Mouse (Mus musculus) midbrain, embryonic 14.5 days (tissue): ENCODE data around the gene Tmem242. TPM values are rescaled to one million over a fixed set of nuclear protein-coding genes. Genes with fewer than 3 reads are reported as not detected.

Source experiments
- ATAC-seq: fragments of 200-750 bp; cut with Nextera tagmentation; 2 replicates; pipeline ENCODE4 v1.8.0; 2017; ENCODE audit warnings: moderate number of reproducible peaks, moderate library complexity; ENCODE audit not compliant: low FRiP score, low TSS enrichment
- DNase-seq: peaks from one replicate; pipeline ENCODE4 v3.0.0-alpha.2; 2015
- H3K27ac ChIP-seq: fragments of 300-500 bp; sonication (generic); replicated peaks from 2 replicates; pipeline ENCODE4 v1.5.1; 2014; ENCODE audit warnings: mild to moderate bottlenecking, low read depth, low read length, moderate library complexity
- H3K27me3 ChIP-seq: fragments of 300-500 bp; sonication (generic); 2 replicates; pipeline ENCODE4 v1.6.1; 2014; ENCODE audit warnings: low read length, control low read depth, mixed read lengths; ENCODE audit not compliant: control insufficient read depth, insufficient read depth
- H3K36me3 ChIP-seq: fragments of 300-500 bp; sonication (generic); 2 replicates; pipeline ENCODE4 v1.6.1; 2014; ENCODE audit warnings: low read length, control low read depth; ENCODE audit not compliant: control insufficient read depth, insufficient read depth
- H3K4me1 ChIP-seq: fragments of 300-500 bp; sonication (generic); 2 replicates; pipeline ENCODE4 v1.6.1; 2014; ENCODE audit warnings: mild to moderate bottlenecking, antibody characterized with exemption, low read length, control low read depth; ENCODE audit not compliant: control insufficient read depth, insufficient read depth
- H3K4me2 ChIP-seq: fragments of 300-500 bp; sonication (generic); 2 replicates; pipeline ENCODE4 v1.6.1; 2014; ENCODE audit warnings: mild to moderate bottlenecking, low read length, moderate library complexity
- H3K4me3 ChIP-seq: fragments of 300-500 bp; sonication (generic); replicated peaks from 2 replicates; pipeline ENCODE4 v1.5.1; 2014; ENCODE audit warnings: low read depth, low read length
- H3K9ac ChIP-seq: fragments of 300-500 bp; sonication (generic); replicated peaks from 2 replicates; pipeline ENCODE4 v1.6.1; 2014; ENCODE audit warnings: mild to moderate bottlenecking, low read length, moderate library complexity
- H3K9me3 ChIP-seq: fragments of 300-500 bp; sonication (generic); 2 replicates; pipeline ENCODE4 v1.6.1; 2016; ENCODE audit warnings: low read length, control low read depth, mixed read lengths; ENCODE audit not compliant: control insufficient read depth
- WGBS: fragments of 180-500 bp; shearing (Covaris S2); extraction: QIAGEN DNeasy Blood & Tissue Kit; methylation state at CpG from one replicate; pipeline ENCODE4 v1.1.7; 2014; 5-methylcytosine and 5-hydroxymethylcytosine counted together
- polyA plus RNA-seq: library from polyadenylated mRNA; unstranded; fragments of >200 nt; fragmentation: Nextera tagmentation; extraction: Ambion mirVana; gene quantifications from 2 replicates; pipeline ENCODE4 v1.2.1, GENCODE M21; 2014

Gene Tmem242
- polyA plus RNA-seq, 1 experiment from 2014 or later = 110 TPM

DNA sequence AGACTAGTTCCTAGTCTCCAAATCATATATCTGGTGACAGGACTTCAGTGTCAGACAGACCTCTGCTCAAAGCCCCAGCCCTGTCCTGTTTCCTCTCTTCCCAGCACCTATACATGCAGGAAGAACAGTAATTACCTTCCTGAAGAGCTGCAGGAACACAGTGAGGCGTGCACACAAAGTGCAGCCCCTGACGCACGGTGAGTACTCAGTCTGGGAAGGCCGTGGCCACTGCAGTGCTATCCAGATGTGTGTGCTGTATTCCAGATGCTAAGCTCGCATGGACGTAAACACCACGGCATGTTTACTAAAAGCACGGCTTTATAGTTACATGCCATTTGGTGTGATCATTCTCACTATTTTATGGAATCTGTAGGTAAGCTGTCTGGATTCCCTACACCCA lies 27.8 kb downstream of the Tmem242 start:
- Histone ChIP-seq H3K9ac (no peak overlapping the region), H3K4me1 (no peaks in the 10 kb centered on the region), H3K27ac (no peak overlapping the region), H3K36me3 (peaks cover 11% of the 10 kb centered on the region; the same call in 1 of the 2 replicates), H3K4me3 (no peak overlapping the region), H3K9me3 (no peaks in the 10 kb centered on the region), H3K27me3 (no peaks in the 10 kb centered on the region), H3K4me2 (no peak overlapping the region)
- DNase-seq = no peak
- ATAC-seq = no peak
- 96% methylated on average over 8 of the region's 8 CpGs for WGBS

DNA sequence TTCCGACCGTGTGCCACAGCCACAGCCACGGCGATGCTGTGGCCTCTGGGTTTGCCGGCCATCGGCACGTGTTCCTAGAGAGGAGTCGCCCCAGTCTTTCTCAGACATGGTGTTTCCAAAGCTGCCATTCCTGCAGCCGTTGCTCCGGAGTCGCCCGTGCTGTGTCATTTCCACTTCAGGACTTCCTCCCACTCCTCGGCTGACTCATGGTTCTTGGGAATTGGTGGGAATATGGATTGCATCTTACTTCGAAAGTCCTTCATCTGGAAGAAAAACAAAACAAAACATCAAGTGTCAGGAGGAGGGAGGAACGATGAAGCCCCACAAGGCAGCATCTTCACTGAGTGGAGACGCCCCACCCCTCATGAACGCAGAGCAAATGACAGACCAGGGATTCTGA lies 28.9 kb downstream of the Tmem242 start:
- Histone ChIP-seq H3K36me3 (peaks cover 11% of the 10 kb centered on the region; the same call in 1 of the 2 replicates), H3K27me3 (no peaks in the 10 kb centered on the region), H3K9me3 (no peaks in the 10 kb centered on the region), H3K4me3 (no peak overlapping the region), H3K4me2 (no peak overlapping the region), H3K9ac (no peak overlapping the region), H3K4me1 (no peaks in the 10 kb centered on the region), H3K27ac (no peak overlapping the region)
- WGBS = 95% methylated on average over 17 of the region's 17 CpGs
- DNase-seq (no peak), ATAC-seq (no peak)

DNA sequence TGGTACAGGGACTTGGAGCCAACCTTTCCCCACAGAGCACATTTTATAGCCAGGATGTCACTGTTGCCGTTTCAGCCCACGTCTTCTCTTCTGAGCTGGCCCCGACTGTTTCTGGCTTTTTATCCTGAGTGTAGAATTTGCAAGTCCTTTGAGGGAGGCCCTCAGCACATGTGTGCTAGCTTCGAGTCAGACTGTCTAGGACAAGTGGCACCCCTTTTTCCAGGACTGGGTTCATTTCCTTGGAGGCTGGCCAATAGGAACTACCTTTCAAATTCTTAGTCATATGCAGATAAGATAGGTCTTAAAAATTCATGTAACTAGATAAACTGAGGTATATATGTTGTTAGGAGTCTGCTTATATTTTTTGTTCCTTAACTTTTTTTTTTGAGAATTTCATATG lies 29.7 kb downstream of the Tmem242 start:
- no peaks in the 10 kb centered on the region for H3K27me3 ChIP-seq
- peaks cover 11% of the 10 kb centered on the region; the same call in 1 of the 2 replicates for H3K36me3 ChIP-seq
- ATAC-seq = no peak
- no peak for DNase-seq
- no peak overlapping the region for H3K4me2 ChIP-seq
- H3K9me3 ChIP-seq = no peaks in the 10 kb centered on the region
- no peak overlapping the region for H3K9ac ChIP-seq
- WGBS = 92% methylated on average over 4 of the region's 4 CpGs
- no peak overlapping the region for H3K4me3 ChIP-seq
- no peaks in the 10 kb centered on the region for H3K4me1 ChIP-seq
- H3K27ac ChIP-seq = no peak overlapping the region

DNA sequence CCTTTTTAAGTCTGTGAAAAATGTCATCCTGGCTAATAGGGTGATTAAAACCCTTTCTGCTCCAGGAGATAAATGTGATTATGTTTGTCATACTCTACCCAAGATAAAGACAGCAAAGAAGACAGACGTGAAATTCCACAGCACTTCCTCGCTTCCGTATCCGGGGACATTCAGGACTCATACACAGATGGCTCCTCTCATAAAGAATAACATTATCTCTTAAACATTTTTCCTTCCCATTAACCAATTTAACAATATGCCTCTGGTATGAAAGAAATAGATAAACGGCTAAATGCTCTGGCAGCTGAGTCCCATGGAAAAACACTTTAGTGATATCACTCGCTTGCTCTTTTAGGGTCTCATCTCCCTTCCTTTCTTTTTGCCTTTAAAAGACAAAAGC lies 33.0 kb downstream of the Tmem242 start:
- DNase-seq = no peak
- 56% methylated on average over 6 of the region's 6 CpGs for WGBS
- no peaks in the 10 kb centered on the region for H3K4me1 ChIP-seq
- H3K36me3 ChIP-seq = peaks cover 8% of the 10 kb centered on the region; the same call in 1 of the 2 replicates
- H3K4me3 ChIP-seq = no peak overlapping the region
- no peaks in the 10 kb centered on the region for H3K9me3 ChIP-seq
- 0 out of 2 replicates have a peak, but pooled peaks cover 7% of the 10 kb centered on the region for H3K27me3 ChIP-seq
- H3K4me2 ChIP-seq = no peak overlapping the region
- H3K9ac ChIP-seq = no peak overlapping the region
- H3K27ac ChIP-seq = no peak overlapping the region
- ATAC-seq = no peak

DNA sequence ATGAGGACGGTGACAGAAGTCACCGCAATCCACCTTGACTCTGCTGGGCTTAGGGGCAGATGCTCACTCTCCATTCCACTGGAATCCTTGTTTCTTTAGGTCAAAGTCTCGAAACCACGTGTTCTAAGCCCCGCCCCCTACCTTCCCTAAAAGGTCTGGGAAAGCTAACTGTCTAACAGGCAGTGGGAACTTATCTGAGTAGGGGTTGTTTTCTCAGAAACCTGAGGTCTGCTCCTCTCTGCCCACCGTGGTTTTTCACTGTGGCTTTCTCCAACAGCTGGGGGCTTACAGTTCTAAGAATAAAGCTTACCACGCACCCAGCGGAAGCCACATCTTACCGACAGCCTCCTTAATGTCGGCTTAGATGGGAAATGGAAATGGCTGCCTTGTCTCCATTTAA lies 33.5 kb downstream of the Tmem242 start:
- Histone ChIP-seq H3K4me2 (no peak overlapping the region), H3K27ac (0 out of 2 replicates have a peak overlapping the region, but pooled peaks have one; percentile 6), H3K4me1 (no peaks in the 10 kb centered on the region), H3K9me3 (no peaks in the 10 kb centered on the region), H3K9ac (no peak overlapping the region), H3K27me3 (0 out of 2 replicates have a peak, but pooled peaks cover 7% of the 10 kb centered on the region), H3K4me3 (no peak overlapping the region), H3K36me3 (peaks cover 8% of the 10 kb centered on the region; the same call in 1 of the 2 replicates)
- WGBS = 40% methylated on average over 10 of the region's 10 CpGs
- DNase-seq (peak; percentile 36), ATAC-seq (no peak)

DNA sequence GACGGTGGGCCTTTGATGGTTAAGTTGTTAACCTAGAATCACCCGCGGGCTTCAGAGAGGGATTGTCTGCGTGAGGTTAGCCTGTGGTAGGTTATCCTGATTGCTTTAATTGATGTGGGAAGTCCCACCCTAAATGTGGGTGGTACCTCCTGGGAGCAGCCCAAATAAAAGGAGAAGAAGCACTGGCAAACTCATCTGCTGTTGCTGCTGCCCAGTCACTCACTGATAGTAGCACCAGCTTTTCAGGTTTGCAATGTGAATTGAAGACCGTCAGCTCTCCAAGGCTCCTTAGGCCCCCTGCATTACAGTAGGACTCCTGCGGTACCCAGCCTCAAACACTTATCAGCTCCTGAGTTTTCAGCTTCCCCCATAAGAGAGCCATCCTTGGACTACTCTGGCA lies 36.2 kb downstream of the Tmem242 start:
- DNase-seq = no peak
- H3K27ac ChIP-seq = no peak overlapping the region
- no peaks in the 10 kb centered on the region for H3K36me3 ChIP-seq
- no peaks in the 10 kb centered on the region for H3K9me3 ChIP-seq
- ATAC-seq = no peak
- H3K27me3 ChIP-seq = peaks cover 7% of the 10 kb centered on the region; the same call in 1 of the 2 replicates
- H3K4me3 ChIP-seq = no peak overlapping the region
- H3K4me2 ChIP-seq = no peak overlapping the region
- H3K9ac ChIP-seq = no peak overlapping the region
- H3K4me1 ChIP-seq = no peaks in the 10 kb centered on the region
- WGBS = 85% methylated on average over 6 of the region's 6 CpGs

DNA sequence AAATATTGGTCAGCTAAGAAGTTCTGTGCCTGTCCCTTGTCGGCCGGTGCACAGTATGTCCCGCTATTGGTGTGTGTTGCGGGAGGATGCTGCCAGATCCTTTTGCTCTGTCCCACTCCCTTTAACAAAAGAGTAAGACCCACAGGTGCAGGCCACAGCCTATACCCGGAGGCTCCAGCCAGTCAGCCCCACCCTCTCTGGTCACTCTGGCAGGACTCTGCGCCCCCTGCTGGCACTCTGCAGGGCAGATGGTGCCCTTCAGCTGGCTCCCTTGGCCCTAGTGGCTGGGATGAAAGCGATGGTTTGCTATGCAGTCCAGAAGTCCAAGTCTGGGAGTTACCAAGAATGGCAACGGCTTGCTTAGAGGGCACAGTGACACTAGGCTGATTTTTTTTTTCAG lies 37.4 kb downstream of the Tmem242 start:
- no peak overlapping the region for H3K4me2 ChIP-seq
- DNase-seq (peak; percentile 80), ATAC-seq (peak; percentile 63; the same call in 1 of the 2 replicates)
- no peak overlapping the region for H3K9ac ChIP-seq
- no peak overlapping the region for H3K4me3 ChIP-seq
- no peak overlapping the region for H3K27ac ChIP-seq
- peaks cover 7% of the 10 kb centered on the region for H3K27me3 ChIP-seq
- no peaks in the 10 kb centered on the region for H3K4me1 ChIP-seq
- H3K9me3 ChIP-seq = no peaks in the 10 kb centered on the region
- 23% methylated on average over 8 of the region's 8 CpGs for WGBS
- no peaks in the 10 kb centered on the region for H3K36me3 ChIP-seq

DNA sequence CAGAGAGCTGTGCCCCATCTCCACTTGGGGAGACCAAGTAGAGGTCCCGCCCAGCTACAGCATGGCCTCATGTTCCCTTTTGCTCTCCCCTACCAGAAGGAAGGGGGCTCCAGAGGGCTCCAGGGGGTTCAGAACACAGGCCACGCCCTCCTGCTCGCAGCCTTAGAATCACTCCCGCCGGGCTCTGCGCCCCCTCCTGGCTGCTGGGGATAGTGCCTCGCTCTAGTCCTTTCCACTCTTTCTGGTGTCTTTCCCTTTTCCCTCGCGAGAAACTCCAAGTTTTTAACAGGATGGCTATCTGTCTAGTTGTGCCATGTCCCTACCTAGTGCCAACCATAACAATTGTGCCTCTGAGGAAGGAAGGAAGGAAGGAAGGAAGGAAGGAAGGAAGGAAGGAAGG lies 38.0 kb downstream of the Tmem242 start:
- Histone ChIP-seq H3K9ac (no peak overlapping the region), H3K27me3 (peaks cover 7% of the 10 kb centered on the region), H3K9me3 (no peaks in the 10 kb centered on the region), H3K36me3 (no peaks in the 10 kb centered on the region), H3K4me1 (no peaks in the 10 kb centered on the region), H3K4me3 (no peak overlapping the region), H3K4me2 (no peak overlapping the region), H3K27ac (no peak overlapping the region)
- WGBS = 6% methylated on average over 9 of the region's 9 CpGs
- peak; percentile 78 for DNase-seq
- 0 out of 2 replicates have a peak, but pooled peaks have one; percentile 32 for ATAC-seq

DNA sequence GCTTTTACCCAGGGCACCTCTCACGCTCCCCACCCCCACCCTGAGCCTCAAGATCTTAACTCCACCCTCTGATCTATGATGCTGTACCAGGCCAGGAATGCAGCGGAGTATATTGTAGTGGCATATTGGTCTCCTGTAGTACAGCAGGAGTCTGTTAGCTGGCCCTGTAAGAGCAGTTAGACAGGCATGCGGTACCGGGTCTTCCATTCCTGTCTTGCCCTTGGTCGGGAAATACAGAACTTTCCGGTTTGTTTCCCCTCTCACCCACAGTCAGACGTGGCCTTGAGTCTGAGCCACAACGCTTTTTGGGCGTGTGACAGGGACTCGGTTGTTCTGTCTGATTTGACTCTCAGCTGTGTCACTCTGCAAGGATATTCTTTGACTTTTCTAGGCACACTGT lies 38.8 kb downstream of the Tmem242 start:
- H3K4me1 ChIP-seq = no peaks in the 10 kb centered on the region
- H3K4me3 ChIP-seq = no peak overlapping the region
- DNase-seq (no peak), ATAC-seq (no peak)
- no peaks in the 10 kb centered on the region for H3K9me3 ChIP-seq
- no peaks in the 10 kb centered on the region for H3K36me3 ChIP-seq
- H3K27me3 ChIP-seq = peaks cover 7% of the 10 kb centered on the region
- no peak overlapping the region for H3K4me2 ChIP-seq
- H3K27ac ChIP-seq = no peak overlapping the region
- WGBS = 95% methylated on average over 10 of the region's 10 CpGs
- H3K9ac ChIP-seq = no peak overlapping the region
